Mouse (Mus musculus): ENCODE results near the gene Ambra1. TPM values are rescaled to one million over a fixed set of nuclear protein-coding genes. Genes with fewer than 3 reads are reported as not detected.

The Ambra1 gene
- polyA plus RNA-seq, 1 experiment: 31.3 TPM

GRCm38 (mm10) chr2:91958049-91958448 is 228.1 kb downstream of the Ambra1 start:
- Histone ChIP-seq H3K4me1 (ENCODE audit: control insufficient read depth, insufficient read depth, low read length) (peaks cover 14% of the 10 kb centered on the region), H3K36me3 (ENCODE audit: control insufficient read depth, insufficient read depth, low read length) (no peaks in the 10 kb centered on the region), H3K27me3 (ENCODE audit: control insufficient read depth, insufficient read depth, low read length) (no peaks in the 10 kb centered on the region), H3K4me3 (ENCODE audit: control insufficient read depth, low read depth, low read length) (no peak overlapping the region), H3K27ac (ENCODE audit: control insufficient read depth, insufficient read depth, low read depth, low read length) (no peak overlapping the region)
- TF ChIP-seq CTCF (IDR thresholded peaks at IDR 0.05; ENCODE audit: control insufficient read depth, insufficient read depth, insufficient replicate concordance, low read depth, low read length): no peak

- Histone ChIP-seq H3K4me3 (ENCODE audit: control insufficient read depth, low read depth, low read length) (no peak overlapping the region), H3K36me3 (ENCODE audit: control insufficient read depth, insufficient read depth, low read length) (no peaks in the 10 kb centered on the region), H3K27ac (ENCODE audit: control insufficient read depth, insufficient read depth, low read depth, low read length) (no peak overlapping the region), H3K27me3 (ENCODE audit: control insufficient read depth, insufficient read depth, low read length) (no peaks in the 10 kb centered on the region), H3K4me1 (ENCODE audit: control insufficient read depth, insufficient read depth, low read length) (peaks cover 13% of the 10 kb centered on the region)
- peak; percentile 41; the same call in 1 of the 2 replicates for TF ChIP-seq CTCF (IDR thresholded peaks at IDR 0.05; ENCODE audit: control insufficient read depth, insufficient read depth, insufficient replicate concordance, low read depth, low read length)
- no peak for TF ChIP-seq POLR2A (IDR thresholded peaks at IDR 0.05; ENCODE audit: control insufficient read depth, low read depth, low read length)
These were observed 228.9 kb downstream of the Ambra1 start for GRCm38 (mm10) chr2:91958701-91959457.

GRCm38 (mm10) chr2:91959544-91960410 is 229.8 kb downstream of the Ambra1 start:
- Histone ChIP-seq H3K4me1 (ENCODE audit: control insufficient read depth, insufficient read depth, low read length) (peaks cover 13% of the 10 kb centered on the region), H3K27ac (ENCODE audit: control insufficient read depth, insufficient read depth, low read depth, low read length) (no peak overlapping the region), H3K4me3 (ENCODE audit: control insufficient read depth, low read depth, low read length) (no peak overlapping the region), H3K27me3 (ENCODE audit: control insufficient read depth, insufficient read depth, low read length) (no peaks in the 10 kb centered on the region), H3K36me3 (ENCODE audit: control insufficient read depth, insufficient read depth, low read length) (no peaks in the 10 kb centered on the region)
- no peak for TF ChIP-seq CTCF (IDR thresholded peaks at IDR 0.05; ENCODE audit: control insufficient read depth, insufficient read depth, insufficient replicate concordance, low read depth, low read length)
- no peak for TF ChIP-seq POLR2A (IDR thresholded peaks at IDR 0.05; ENCODE audit: control insufficient read depth, low read depth, low read length)

GRCm38 (mm10) chr2:91960459-91960858 is 230.5 kb downstream of the Ambra1 start:
- TF ChIP-seq CTCF (IDR thresholded peaks at IDR 0.05; ENCODE audit: control insufficient read depth, insufficient read depth, insufficient replicate concordance, low read depth, low read length) (no peak), POLR2A (IDR thresholded peaks at IDR 0.05; ENCODE audit: control insufficient read depth, low read depth, low read length) (no peak)
- Histone ChIP-seq H3K36me3 (ENCODE audit: control insufficient read depth, insufficient read depth, low read length) (no peaks in the 10 kb centered on the region), H3K27me3 (ENCODE audit: control insufficient read depth, insufficient read depth, low read length) (no peaks in the 10 kb centered on the region), H3K27ac (ENCODE audit: control insufficient read depth, insufficient read depth, low read depth, low read length) (no peak overlapping the region), H3K4me1 (ENCODE audit: control insufficient read depth, insufficient read depth, low read length) (peaks cover 12% of the 10 kb centered on the region), H3K4me3 (ENCODE audit: control insufficient read depth, low read depth, low read length) (no peak overlapping the region)

GRCm38 (mm10) chr2:91961901-91962761 is 232.2 kb downstream of the Ambra1 start:
- no peak for TF ChIP-seq CTCF (IDR thresholded peaks at IDR 0.05; ENCODE audit: control insufficient read depth, insufficient read depth, insufficient replicate concordance, low read depth, low read length)
- no peak for TF ChIP-seq POLR2A (IDR thresholded peaks at IDR 0.05; ENCODE audit: control insufficient read depth, low read depth, low read length)
- Histone ChIP-seq H3K4me3 (ENCODE audit: control insufficient read depth, low read depth, low read length) (no peak overlapping the region), H3K36me3 (ENCODE audit: control insufficient read depth, insufficient read depth, low read length) (no peaks in the 10 kb centered on the region), H3K27ac (ENCODE audit: control insufficient read depth, insufficient read depth, low read depth, low read length) (no peak overlapping the region), H3K4me1 (ENCODE audit: control insufficient read depth, insufficient read depth, low read length) (peaks cover 14% of the 10 kb centered on the region), H3K27me3 (ENCODE audit: control insufficient read depth, insufficient read depth, low read length) (no peaks in the 10 kb centered on the region)

- Histone ChIP-seq H3K36me3 (ENCODE audit: control insufficient read depth, insufficient read depth, low read length) (no peaks in the 10 kb centered on the region), H3K4me1 (ENCODE audit: control insufficient read depth, insufficient read depth, low read length) (peaks cover 12% of the 10 kb centered on the region)
These were observed 233.0 kb downstream of the Ambra1 start for GRCm38 (mm10) chr2:91962864-91963401.

More at GRCm38 (mm10) chr2:91962864-91963401, 233.0 kb downstream of the Ambra1 start:
- Histone ChIP-seq H3K27ac (ENCODE audit: control insufficient read depth, insufficient read depth, low read depth, low read length) (no peak overlapping the region), H3K27me3 (ENCODE audit: control insufficient read depth, insufficient read depth, low read length) (no peaks in the 10 kb centered on the region), H3K4me3 (ENCODE audit: control insufficient read depth, low read depth, low read length) (peak overlapping the region; percentile 89)
- TF ChIP-seq CTCF (IDR thresholded peaks at IDR 0.05; ENCODE audit: control insufficient read depth, insufficient read depth, insufficient replicate concordance, low read depth, low read length): no peak
- no peak for TF ChIP-seq POLR2A (IDR thresholded peaks at IDR 0.05; ENCODE audit: control insufficient read depth, low read depth, low read length)
